Mouse (Mus musculus) fat pad, adult 2 months (tissue): ENCODE results near the gene Timm50.

Experiments
- DNase-seq: peaks from one replicate; pipeline ENCODE4 v3.0.0-alpha.2; 2011; ENCODE audit warnings: low read depth, low spot score; ENCODE audit errors: extremely low read depth

The Timm50 gene

GRCm38 (mm10) chr7:28271761-28272160, 40.1 kb downstream of the Timm50 start:
- no peak for DNase-seq

- no peak for DNase-seq
These were observed 42.5 kb downstream of the Timm50 start for GRCm38 (mm10) chr7:28269355-28269754.

- no peak for DNase-seq
These were observed 43.3 kb downstream of the Timm50 start for GRCm38 (mm10) chr7:28268576-28268975.

GRCm38 (mm10) chr7:28268042-28268531, 43.8 kb downstream of the Timm50 start:
- no peak for DNase-seq

GRCm38 (mm10) chr7:28267129-28268041, 44.5 kb downstream of the Timm50 start, which contains the start of gene Eid2:
Gene Eid2 (plus strand): TSS chr7:28267881.
- no peak for DNase-seq

GRCm38 (mm10) chr7:28265391-28265790, 46.5 kb downstream of the Timm50 start:
- DNase-seq = no peak

GRCm38 (mm10) chr7:28263786-28264185, 48.1 kb downstream of the Timm50 start:
- no peak for DNase-seq

- no peak for DNase-seq
These were observed 49.0 kb downstream of the Timm50 start for GRCm38 (mm10) chr7:28262861-28263260.
